Mouse (Mus musculus): ENCODE measurements around the gene Chit1. TPM values are rescaled to one million over a fixed set of nuclear protein-coding genes. Genes with fewer than 3 reads are reported as not detected.

Gene Chit1
- polyA plus RNA-seq, 1 experiment from 2014 or later, result not detected

- ATAC-seq (ENCODE audit: insufficient number of reproducible peaks, insufficient read depth, low FRiP score, low TSS enrichment), result no peak
- no peak overlapping the region for H3K4me2 ChIP-seq (replicated peaks)
- no peaks in the 10 kb centered on the region for H3K9me3 ChIP-seq
- no peak overlapping the region for H3K9ac ChIP-seq
- WGBS, result 88% methylated on average over 6 of the region's 6 CpGs
- H3K27me3 ChIP-seq, result no peaks in the 10 kb centered on the region
- H3K27ac ChIP-seq, result no peak overlapping the region
- 0 out of 2 replicates have a peak, but pooled peaks cover 5% of the 10 kb centered on the region for H3K36me3 ChIP-seq
- H3K4me3 ChIP-seq, result no peak overlapping the region
- H3K4me1 ChIP-seq, result peaks cover 28% of the 10 kb centered on the region
These were observed 37.9 kb upstream of the Chit1 start for GRCm38 (mm10) chr1:134073061-134073564.

GRCm38 (mm10) chr1:134073658-134074057, 37.4 kb upstream of the Chit1 start:
- no peak overlapping the region for H3K4me2 ChIP-seq (replicated peaks)
- H3K36me3 ChIP-seq, result 0 out of 2 replicates have a peak, but pooled peaks cover 5% of the 10 kb centered on the region
- 78% methylated on average over 1 of the region's 1 CpGs for WGBS
- no peaks in the 10 kb centered on the region for H3K9me3 ChIP-seq
- H3K27ac ChIP-seq, result no peak overlapping the region
- no peak overlapping the region for H3K4me3 ChIP-seq
- H3K4me1 ChIP-seq, result peaks cover 28% of the 10 kb centered on the region
- no peak overlapping the region for H3K9ac ChIP-seq
- H3K27me3 ChIP-seq, result no peaks in the 10 kb centered on the region
- no peak for ATAC-seq (ENCODE audit: insufficient number of reproducible peaks, insufficient read depth, low FRiP score, low TSS enrichment)

GRCm38 (mm10) chr1:134074184-134074583, 36.9 kb upstream of the Chit1 start:
- Histone ChIP-seq H3K4me3 (no peak overlapping the region), H3K27me3 (no peaks in the 10 kb centered on the region), H3K4me2 (replicated peaks) (no peak overlapping the region), H3K9ac (no peak overlapping the region), H3K4me1 (peaks cover 28% of the 10 kb centered on the region), H3K36me3 (0 out of 2 replicates have a peak, but pooled peaks cover 5% of the 10 kb centered on the region), H3K27ac (no peak overlapping the region), H3K9me3 (no peaks in the 10 kb centered on the region)
- ATAC-seq (ENCODE audit: insufficient number of reproducible peaks, insufficient read depth, low FRiP score, low TSS enrichment), result no peak
- 70% methylated on average over 3 of the region's 3 CpGs for WGBS

- Histone ChIP-seq H3K27me3 (no peaks in the 10 kb centered on the region), H3K9me3 (no peaks in the 10 kb centered on the region), H3K4me2 (replicated peaks) (no peak overlapping the region), H3K4me3 (no peak overlapping the region), H3K36me3 (0 out of 2 replicates have a peak, but pooled peaks cover 5% of the 10 kb centered on the region), H3K4me1 (peaks cover 29% of the 10 kb centered on the region), H3K27ac (no peak overlapping the region), H3K9ac (no peak overlapping the region)
- 87% methylated on average over 10 of the region's 10 CpGs for WGBS
- ATAC-seq (ENCODE audit: insufficient number of reproducible peaks, insufficient read depth, low FRiP score, low TSS enrichment), result no peak
These were observed 36.4 kb upstream of the Chit1 start for GRCm38 (mm10) chr1:134074606-134075005.

GRCm38 (mm10) chr1:134075532-134075931, 35.5 kb upstream of the Chit1 start:
- 0 out of 2 replicates have a peak, but pooled peaks cover 5% of the 10 kb centered on the region for H3K36me3 ChIP-seq
- no peak overlapping the region for H3K27ac ChIP-seq
- H3K4me3 ChIP-seq, result no peak overlapping the region
- H3K9ac ChIP-seq, result no peak overlapping the region
- 0 out of 2 replicates have a peak overlapping the region, but pooled peaks have one; percentile 73 for H3K4me2 ChIP-seq (replicated peaks)
- ATAC-seq (ENCODE audit: insufficient number of reproducible peaks, insufficient read depth, low FRiP score, low TSS enrichment), result no peak
- peaks cover 30% of the 10 kb centered on the region for H3K4me1 ChIP-seq
- no peaks in the 10 kb centered on the region for H3K27me3 ChIP-seq
- no peaks in the 10 kb centered on the region for H3K9me3 ChIP-seq
- WGBS, result 87% methylated on average over 8 of the region's 8 CpGs

- peak overlapping the region; percentile 73 for H3K4me2 ChIP-seq (replicated peaks)
- 0 out of 2 replicates have a peak, but pooled peaks cover 5% of the 10 kb centered on the region for H3K36me3 ChIP-seq
- peak overlapping the region; percentile 19 for H3K4me3 ChIP-seq
- H3K27ac ChIP-seq, result no peak overlapping the region
- H3K9ac ChIP-seq, result no peak overlapping the region; the same call in 1 of the 2 replicates
- peaks cover 20% of the 10 kb centered on the region for H3K4me1 ChIP-seq
- no peak for ATAC-seq (ENCODE audit: insufficient number of reproducible peaks, insufficient read depth, low FRiP score, low TSS enrichment)
- no peaks in the 10 kb centered on the region for H3K9me3 ChIP-seq
- WGBS, result 63% methylated on average over 2 of the region's 2 CpGs
- no peaks in the 10 kb centered on the region for H3K27me3 ChIP-seq
These were observed 34.3 kb upstream of the Chit1 start for GRCm38 (mm10) chr1:134076789-134077188.

- WGBS, result 59% methylated on average over 14 of the region's 14 CpGs
- Histone ChIP-seq H3K4me2 (replicated peaks) (peak overlapping the region; percentile 73), H3K9me3 (no peaks in the 10 kb centered on the region), H3K4me1 (peaks cover 20% of the 10 kb centered on the region), H3K4me3 (peak overlapping the region; percentile 54), H3K9ac (peak overlapping the region; percentile 67; the same call in 1 of the 2 replicates), H3K27ac (no peak overlapping the region), H3K36me3 (0 out of 2 replicates have a peak, but pooled peaks cover 5% of the 10 kb centered on the region), H3K27me3 (no peaks in the 10 kb centered on the region)
- ATAC-seq (ENCODE audit: insufficient number of reproducible peaks, insufficient read depth, low FRiP score, low TSS enrichment), result no peak
These were observed 33.5 kb upstream of the Chit1 start for GRCm38 (mm10) chr1:134077389-134078060.

- Histone ChIP-seq H3K36me3 (0 out of 2 replicates have a peak, but pooled peaks cover 5% of the 10 kb centered on the region), H3K4me3 (peak overlapping the region; percentile 54), H3K27ac (no peak overlapping the region), H3K27me3 (no peaks in the 10 kb centered on the region), H3K9ac (peak overlapping the region; percentile 67), H3K9me3 (no peaks in the 10 kb centered on the region), H3K4me2 (replicated peaks) (peak overlapping the region; percentile 73), H3K4me1 (peaks cover 25% of the 10 kb centered on the region)
- peak; percentile 2; the same call in 1 of the 2 replicates for ATAC-seq (ENCODE audit: insufficient number of reproducible peaks, insufficient read depth, low FRiP score, low TSS enrichment)
- whole genome bisulfite sequencing, result 14% methylated on average over 19 of the region's 19 CpGs
These were observed 32.8 kb upstream of the Chit1 start for GRCm38 (mm10) chr1:134078061-134078795.

- no peaks in the 10 kb centered on the region for H3K9me3 ChIP-seq
- H3K4me2 ChIP-seq (replicated peaks), result peak within 1 kb of the TSS; percentile 73
- H3K4me1 ChIP-seq, result peaks cover 27% of the 10 kb centered on the region
- peak within 1 kb of the TSS; percentile 59 for H3K27ac ChIP-seq
- ATAC-seq (ENCODE audit: insufficient number of reproducible peaks, insufficient read depth, low FRiP score, low TSS enrichment), result peak; percentile 91
- H3K9ac ChIP-seq, result peak within 1 kb of the TSS; percentile 67
- WGBS, result under 1% methylated on average over 60 of the region's 62 CpGs
- no peaks in the 10 kb centered on the region for H3K27me3 ChIP-seq
- H3K36me3 ChIP-seq, result 0 out of 2 replicates have a peak, but pooled peaks cover 5% of the 10 kb centered on the region
- peak within 1 kb of the TSS; percentile 54 for H3K4me3 ChIP-seq
These were observed 32.1 kb upstream of the Chit1 start, which contains the start of gene Btg2 for GRCm38 (mm10) chr1:134078802-134079476. TSS of gene Btg2 (minus strand) at chr1:134079120.

GRCm38 (mm10) chr1:134079477-134080163, 31.4 kb upstream of the Chit1 start:
- WGBS, result 6% methylated on average over 9 of the region's 9 CpGs
- H3K27me3 ChIP-seq, result no peaks in the 10 kb centered on the region
- ATAC-seq (ENCODE audit: insufficient number of reproducible peaks, insufficient read depth, low FRiP score, low TSS enrichment), result no peak

More at GRCm38 (mm10) chr1:134079477-134080163, 31.4 kb upstream of the Chit1 start:
- H3K9me3 ChIP-seq, result no peaks in the 10 kb centered on the region
- 0 out of 2 replicates have a peak, but pooled peaks cover 5% of the 10 kb centered on the region for H3K36me3 ChIP-seq
- H3K9ac ChIP-seq, result peak overlapping the region; percentile 31
- peak overlapping the region; percentile 59 for H3K27ac ChIP-seq
- peak overlapping the region; percentile 73 for H3K4me2 ChIP-seq (replicated peaks)
- H3K4me1 ChIP-seq, result peaks cover 27% of the 10 kb centered on the region
- H3K4me3 ChIP-seq, result peak overlapping the region; percentile 54
